Mouse (Mus musculus): ENCODE measurements at regions not wholly inside any gene's neighbourhood (a gene's known extent, or its start where the extent isn't known, plus 50 kb on each side); places are given as distances from the start of the nearest gene placed in this dataset.

- TF ChIP-seq CTCF (IDR thresholded peaks at IDR 0.05; ENCODE audit: low read depth) (no peak), EP300 (IDR thresholded peaks at IDR 0.05; ENCODE audit: low read depth) (no peak)
Observed at GRCm38 (mm10) chr10:45822251-45822650, 244.6 kb downstream of the Hace1 start.
